Mouse (Mus musculus) kidney, postnatal 0 days (tissue): ENCODE measurements around the gene Tsc22d3. TPM values are rescaled to one million over a fixed set of nuclear protein-coding genes. Genes with fewer than 3 reads are reported as not detected.

ENCODE experiments used
- ATAC-seq: fragments of 200-750 bp; cut with Nextera tagmentation; replicated peaks from 2 replicates; pipeline ENCODE4 v1.8.0; 2017; ENCODE audit warnings: low read depth, moderate number of reproducible peaks, moderate TSS enrichment, moderate library complexity; ENCODE audit not compliant: low FRiP score
- DNase-seq: peaks from one replicate; pipeline ENCODE4 v3.0.0-alpha.2; 2016; ENCODE audit warnings: low spot score
- H3K27ac ChIP-seq: fragments of 300-500 bp; sonication (generic); 2 replicates; pipeline ENCODE4 v1.5.1; 2014; ENCODE audit warnings: mild to moderate bottlenecking
- H3K27me3 ChIP-seq: fragments of 300-500 bp; sonication (generic); 2 replicates; pipeline ENCODE4 v1.6.1; 2014; ENCODE audit warnings: low read length, mixed read lengths; ENCODE audit not compliant: insufficient read depth
- H3K36me3 ChIP-seq: fragments of 300-500 bp; sonication (generic); 2 replicates; pipeline ENCODE4 v1.6.1; 2014; ENCODE audit warnings: low read length, mixed read lengths; ENCODE audit not compliant: insufficient read depth
- H3K4me1 ChIP-seq: fragments of 300-500 bp; sonication (generic); replicated peaks from 2 replicates; pipeline ENCODE4 v1.6.1; 2014; ENCODE audit warnings: antibody characterized with exemption, low read length, mixed read lengths; ENCODE audit not compliant: insufficient read depth
- H3K4me2 ChIP-seq: fragments of 300-500 bp; sonication (generic); 2 replicates; pipeline ENCODE4 v1.6.1; 2014; ENCODE audit warnings: mild to moderate bottlenecking, low read length, moderate library complexity, mixed read lengths
- H3K4me3 ChIP-seq: fragments of 300-500 bp; sonication (generic); replicated peaks from 2 replicates; pipeline ENCODE4 v1.5.1; 2014; ENCODE audit warnings: low read depth, low read length
- H3K9ac ChIP-seq: fragments of 300-500 bp; sonication (generic); 2 replicates; pipeline ENCODE4 v1.6.1; 2014; ENCODE audit warnings: low read depth, low read length
- H3K9me3 ChIP-seq: fragments of 300-500 bp; sonication (generic); replicated peaks from 2 replicates; pipeline ENCODE4 v1.6.1; 2016; ENCODE audit warnings: low read length, inconsistent platforms, mixed read lengths
- CTCF ChIP-seq: IDR thresholded peaks from 2 replicates; pipeline ENCODE4 v1.5.1; 2016; ENCODE audit warnings: antibody characterized with exemption, low read depth, mild to moderate bottlenecking, moderate library complexity
- WGBS: fragments of 180-500 bp; shearing (Covaris S2); extraction: QIAGEN DNeasy Blood & Tissue Kit; methylation state at CpG from one replicate; pipeline ENCODE4 v1.1.7; 2014; 5-methylcytosine and 5-hydroxymethylcytosine counted together
- polyA plus RNA-seq: library from polyadenylated mRNA; unstranded; fragments of >200 nt; fragmentation: Nextera tagmentation; extraction: Ambion mirVana; gene quantifications from 2 replicates; pipeline ENCODE4 v1.2.1, GENCODE M21; 2015

Gene Tsc22d3
- polyA plus RNA-seq, 1 experiment from 2014 or later: 88.0 TPM

DNA sequence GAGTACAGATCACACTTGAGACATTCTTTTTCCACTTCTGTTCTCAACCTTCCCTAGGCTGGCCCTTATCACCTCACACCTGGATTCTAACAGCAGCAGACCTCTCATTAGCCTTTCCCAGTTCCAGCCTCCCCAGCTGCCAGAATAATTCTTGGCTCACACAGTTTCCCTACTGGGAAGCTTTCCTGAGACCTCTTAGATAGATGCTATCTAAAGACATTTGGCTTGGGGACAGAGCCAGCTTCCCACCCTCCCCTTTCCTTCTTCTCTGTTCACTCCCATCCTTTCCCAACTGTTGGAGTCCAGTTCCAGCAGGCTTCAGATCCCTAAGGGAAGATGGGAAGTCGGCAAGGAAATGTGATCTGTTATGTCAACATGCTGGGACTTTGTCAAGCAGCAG lies 65.0 kb downstream of the Tsc22d3 start:
- H3K27ac ChIP-seq: no peak overlapping the region
- 25% methylated on average over 1 of the region's 1 CpGs for WGBS

DNA sequence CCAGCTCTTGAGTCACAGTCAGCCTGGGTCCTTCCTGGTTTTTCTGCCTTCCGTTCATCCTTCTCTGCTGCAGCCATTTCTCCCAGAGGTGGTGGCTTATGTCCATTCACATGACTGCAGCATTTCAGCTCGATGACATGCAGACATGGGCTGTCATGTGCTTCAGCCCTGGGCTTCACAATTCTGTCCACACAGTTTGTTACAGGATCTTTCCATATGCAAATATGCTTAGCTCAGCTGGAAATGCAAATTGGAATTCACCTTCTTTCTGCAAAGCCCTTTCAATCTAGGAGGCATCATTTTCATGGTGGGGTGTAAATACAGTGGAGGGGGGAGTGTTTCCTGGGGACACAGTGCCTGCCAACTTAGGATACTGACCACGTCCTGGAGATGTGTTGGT lies 66.2 kb downstream of the Tsc22d3 start:
- 79% methylated on average over 3 of the region's 3 CpGs for WGBS
- no peaks in the 10 kb centered on the region for H3K9me3 ChIP-seq

More for the DNA sequence above, 65.0 kb downstream of the Tsc22d3 start:
- H3K27me3 ChIP-seq: no peaks in the 10 kb centered on the region
- no peaks in the 10 kb centered on the region for H3K9me3 ChIP-seq
- no peak overlapping the region for H3K4me2 ChIP-seq
- no peaks in the 10 kb centered on the region for H3K36me3 ChIP-seq
- H3K4me3 ChIP-seq: no peak overlapping the region
- no peak for ATAC-seq
- H3K9ac ChIP-seq: no peak overlapping the region
- DNase-seq: no peak
- no peaks in the 10 kb centered on the region for H3K4me1 ChIP-seq
- TF ChIP-seq CTCF: no peak

DNA sequence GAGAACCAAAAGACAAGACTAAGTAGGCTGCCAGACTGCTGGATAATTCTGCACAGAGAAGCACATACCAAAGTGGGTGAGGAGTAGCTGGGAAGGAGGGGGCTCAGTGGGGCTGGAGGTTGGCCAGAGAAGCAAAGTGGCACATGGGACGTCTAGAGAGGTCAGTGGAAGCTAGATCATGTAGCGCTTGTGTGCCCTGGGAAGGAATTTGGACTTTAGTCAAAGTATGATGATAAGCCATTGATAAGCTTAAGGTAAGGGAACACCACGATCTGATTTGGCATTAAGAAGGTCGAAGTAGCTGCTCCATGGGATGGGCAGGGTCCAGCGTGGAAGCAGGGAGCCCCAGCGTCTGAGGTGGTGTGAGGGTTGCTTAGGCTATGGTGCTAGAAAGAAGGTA lies 68.1 kb downstream of the Tsc22d3 start:
- Histone ChIP-seq H3K27ac (no peak overlapping the region), H3K27me3 (no peaks in the 10 kb centered on the region), H3K9ac (no peak overlapping the region), H3K4me3 (no peak overlapping the region), H3K4me2 (no peak overlapping the region), H3K36me3 (no peaks in the 10 kb centered on the region), H3K9me3 (no peaks in the 10 kb centered on the region), H3K4me1 (no peaks in the 10 kb centered on the region)
- no peak for TF ChIP-seq CTCF
- no peak for DNase-seq
- 83% methylated on average over 6 of the region's 6 CpGs for WGBS
- no peak for ATAC-seq

More for the DNA sequence above, 66.2 kb downstream of the Tsc22d3 start:
- Histone ChIP-seq H3K9ac (no peak overlapping the region), H3K4me2 (no peak overlapping the region), H3K27ac (no peak overlapping the region), H3K36me3 (no peaks in the 10 kb centered on the region), H3K27me3 (no peaks in the 10 kb centered on the region), H3K4me1 (no peaks in the 10 kb centered on the region), H3K4me3 (no peak overlapping the region)
- ATAC-seq: no peak
- no peak for TF ChIP-seq CTCF
- no peak for DNase-seq

DNA sequence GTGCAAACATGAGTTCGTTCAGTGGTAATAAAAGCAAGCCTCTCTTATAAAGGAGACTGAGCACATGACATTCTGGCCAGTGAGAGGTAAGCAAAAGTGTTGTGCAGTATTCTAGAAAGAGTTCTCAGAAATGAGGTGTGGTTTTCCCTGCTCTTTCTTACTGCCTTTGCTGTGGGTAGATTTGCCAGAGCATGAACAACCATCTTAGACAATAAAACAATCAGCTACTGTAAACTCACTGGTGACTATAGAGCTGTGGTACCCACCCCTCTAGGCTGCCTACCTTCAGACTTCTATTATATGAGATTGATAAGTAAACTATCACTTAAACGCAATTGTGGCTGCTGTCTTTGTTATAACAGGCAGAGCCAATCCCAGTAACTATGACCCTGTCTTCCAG lies 69.1 kb downstream of the Tsc22d3 start:
- no peak overlapping the region for H3K4me2 ChIP-seq
- H3K4me3 ChIP-seq: no peak overlapping the region
- no peak overlapping the region for H3K27ac ChIP-seq
- H3K27me3 ChIP-seq: no peaks in the 10 kb centered on the region
- DNase-seq (no peak), ATAC-seq (no peak)
- H3K9ac ChIP-seq: no peak overlapping the region
- WGBS: 67% methylated on average over 2 of the region's 2 CpGs
- no peaks in the 10 kb centered on the region for H3K4me1 ChIP-seq
- TF ChIP-seq CTCF: no peak
- no peaks in the 10 kb centered on the region for H3K9me3 ChIP-seq
- no peaks in the 10 kb centered on the region for H3K36me3 ChIP-seq

DNA sequence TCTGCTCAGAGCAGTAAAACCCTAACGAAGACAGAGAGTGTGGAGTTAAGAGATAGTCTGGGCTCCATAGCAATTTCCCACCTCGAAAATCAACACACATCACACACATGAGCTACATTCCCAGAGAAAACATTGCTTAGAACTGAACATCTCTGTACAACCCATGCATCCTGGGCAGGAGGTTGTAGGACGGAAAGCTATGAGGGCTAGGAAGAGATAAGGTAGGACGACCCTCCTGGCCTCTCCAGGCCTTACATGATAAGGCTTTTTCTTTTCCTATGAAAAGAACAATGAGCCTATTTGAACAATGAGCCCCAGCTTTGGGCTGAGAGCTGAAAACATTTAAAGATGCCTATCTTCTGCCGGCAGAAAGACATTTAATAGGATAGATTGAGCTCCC lies 69.8 kb downstream of the Tsc22d3 start:
- ATAC-seq (no peak), DNase-seq (no peak)
- Histone ChIP-seq H3K4me2 (no peak overlapping the region), H3K9me3 (no peaks in the 10 kb centered on the region), H3K27me3 (no peaks in the 10 kb centered on the region), H3K4me3 (no peak overlapping the region), H3K4me1 (no peaks in the 10 kb centered on the region), H3K27ac (no peak overlapping the region), H3K36me3 (no peaks in the 10 kb centered on the region), H3K9ac (no peak overlapping the region)
- 80% methylated on average over 5 of the region's 5 CpGs for WGBS
- no peak for TF ChIP-seq CTCF

DNA sequence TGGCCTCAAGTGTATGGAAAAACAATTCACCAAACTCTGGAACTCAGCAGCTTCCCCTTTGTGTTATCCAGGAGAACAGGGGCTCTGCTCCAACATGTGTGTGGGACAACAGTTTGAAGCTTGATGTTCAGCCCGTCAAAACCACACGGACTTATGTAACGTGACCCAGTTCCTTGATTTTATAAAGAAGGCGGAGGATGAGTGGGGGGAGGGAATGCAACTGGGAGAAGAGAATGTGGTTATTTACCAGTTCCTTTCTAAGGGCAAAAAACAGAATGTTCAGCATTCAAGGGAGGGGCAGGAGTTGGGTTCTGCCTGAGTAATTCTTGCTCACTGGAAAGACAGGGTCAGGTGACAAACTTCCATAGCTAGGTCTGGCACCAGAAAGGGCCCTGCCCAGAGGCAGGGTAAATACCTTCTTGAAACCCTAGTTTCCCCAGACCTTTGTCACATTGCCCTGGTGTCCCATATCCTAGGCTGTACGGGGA lies 71.3 kb downstream of the Tsc22d3 start:
- no peak for TF ChIP-seq CTCF
- WGBS: 55% methylated on average over 5 of the region's 5 CpGs
- Histone ChIP-seq H3K4me1 (no peaks in the 10 kb centered on the region), H3K27me3 (no peaks in the 10 kb centered on the region), H3K9me3 (no peaks in the 10 kb centered on the region), H3K27ac (peak overlapping the region; percentile 40; the same call in 1 of the 2 replicates), H3K4me2 (no peak overlapping the region), H3K36me3 (no peaks in the 10 kb centered on the region), H3K9ac (no peak overlapping the region), H3K4me3 (no peak overlapping the region)
- ATAC-seq (peak; percentile 86), DNase-seq (no peak)

DNA sequence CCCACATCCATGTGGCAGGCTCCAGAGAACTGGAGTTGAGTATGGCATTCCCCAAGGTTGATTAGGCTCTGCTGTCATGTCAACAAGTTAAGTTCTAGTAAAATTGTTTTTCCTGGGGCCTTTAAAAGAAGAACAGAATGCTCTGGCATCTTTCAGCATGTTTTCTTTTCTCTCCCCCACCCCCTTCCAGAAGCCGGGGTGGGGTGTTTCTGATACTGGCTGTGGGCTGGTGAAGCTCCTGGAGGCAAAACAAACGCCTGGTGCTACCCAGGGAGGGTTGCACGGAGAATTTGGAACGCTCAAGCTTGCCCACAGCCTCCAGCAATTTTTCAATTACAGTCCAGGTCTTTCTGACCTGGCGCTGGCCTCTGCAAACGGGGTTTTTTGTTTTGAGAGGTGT lies 73.2 kb downstream of the Tsc22d3 start:
- 42% methylated on average over 6 of the region's 6 CpGs for WGBS
- Histone ChIP-seq H3K4me2 (no peak overlapping the region), H3K4me1 (no peaks in the 10 kb centered on the region), H3K27me3 (no peaks in the 10 kb centered on the region), H3K9ac (no peak overlapping the region), H3K27ac (no peak overlapping the region), H3K4me3 (no peak overlapping the region), H3K36me3 (no peaks in the 10 kb centered on the region), H3K9me3 (no peaks in the 10 kb centered on the region)
- no peak for DNase-seq
- ATAC-seq: no peak
- no peak for TF ChIP-seq CTCF
